Mouse (Mus musculus) heart, postnatal 0 days (tissue): ENCODE data around the gene Dad1. TPM values are rescaled to one million over a fixed set of nuclear protein-coding genes. Genes with fewer than 3 reads are reported as not detected.
A peak's percentile ranks its signal among the peaks of the same experiment; 100 is the strongest.

Experiments
- ATAC-seq: fragments of 200-750 bp; cut with Nextera tagmentation; 2 replicates; pipeline ENCODE4 v1.8.0; 2017; ENCODE audit warnings: low read depth, moderate number of reproducible peaks, moderate library complexity; ENCODE audit not compliant: insufficient read depth
- DNase-seq: peaks from one replicate; pipeline ENCODE4 v3.0.0-alpha.2; 2016; ENCODE audit warnings: low spot score
- H3K27ac ChIP-seq: fragments of 300-500 bp; sonication (generic); 2 replicates; pipeline ENCODE4 v1.5.1; 2014; ENCODE audit warnings: low read depth, mild to moderate bottlenecking
- H3K27me3 ChIP-seq: fragments of 300-500 bp; sonication (generic); 2 replicates; pipeline ENCODE4 v1.6.1; 2014; ENCODE audit warnings: low read length, mixed read lengths; ENCODE audit not compliant: control insufficient read depth, insufficient read depth
- H3K36me3 ChIP-seq: fragments of 300-500 bp; sonication (generic); replicated peaks from 2 replicates; pipeline ENCODE4 v1.6.1; 2014; ENCODE audit warnings: low read length, mixed read lengths; ENCODE audit not compliant: control insufficient read depth, insufficient read depth
- H3K4me1 ChIP-seq: fragments of 300-500 bp; sonication (generic); 2 replicates; pipeline ENCODE4 v1.6.1; 2014; ENCODE audit warnings: antibody characterized with exemption; ENCODE audit not compliant: control insufficient read depth, insufficient read depth
- H3K4me2 ChIP-seq: fragments of 300-500 bp; sonication (generic); 2 replicates; pipeline ENCODE4 v1.6.1; 2014; ENCODE audit warnings: low read depth, mild to moderate bottlenecking, low read length, moderate library complexity
- H3K4me3 ChIP-seq: fragments of 300-500 bp; sonication (generic); 2 replicates; pipeline ENCODE4 v1.5.1; 2014; ENCODE audit warnings: low read depth, low read length
- H3K9ac ChIP-seq: fragments of 300-500 bp; sonication (generic); replicated peaks from 2 replicates; pipeline ENCODE4 v1.6.1; 2014; ENCODE audit warnings: low read depth, low read length, mixed read lengths
- H3K9me3 ChIP-seq: fragments of 300-500 bp; sonication (generic); replicated peaks from 2 replicates; pipeline ENCODE4 v1.6.1; 2016; ENCODE audit warnings: low read length; ENCODE audit not compliant: control insufficient read depth
- CTCF ChIP-seq: IDR thresholded peaks from 2 replicates; pipeline ENCODE4 v1.5.1; 2016; ENCODE audit warnings: antibody characterized with exemption, control low read depth, low read depth
- EP300 ChIP-seq: IDR thresholded peaks from 2 replicates; pipeline ENCODE4 v1.6.1; 2016; ENCODE audit warnings: antibody characterized with exemption, low read depth
- WGBS: fragments of 180-500 bp; shearing (Covaris S2); extraction: QIAGEN DNeasy Blood & Tissue Kit; methylation state at CpG from one replicate; pipeline ENCODE4 v1.1.7; 2014; 5-methylcytosine and 5-hydroxymethylcytosine counted together
- polyA plus RNA-seq: library from polyadenylated mRNA; unstranded; fragments of >200 nt; fragmentation: Nextera tagmentation; extraction: Ambion mirVana; gene quantifications from 2 replicates; pipeline ENCODE4 v1.2.1, GENCODE M21; 2015
- total RNA-seq: library from RNA; depleted of rRNA; stranded (reverse); fragments of >200 nt; gene quantifications from 2 replicates; pipeline ENCODE4 v1.2.3, GENCODE M21; 2014; ENCODE audit warnings: low replicate concordance

Gene Dad1
- total and polyA plus RNA-seq, 2 experiments from 2014 or later: 313 to 389 TPM

- H3K9ac ChIP-seq: no peak overlapping the region
- no peaks in the 10 kb centered on the region; the same call in 1 of the 2 replicates for H3K9me3 ChIP-seq
- H3K36me3 ChIP-seq: peaks cover 32% of the 10 kb centered on the region
- TF ChIP-seq EP300: no peak
- TF ChIP-seq CTCF: no peak
- DNase-seq: no peak
- H3K4me2 ChIP-seq: no peak overlapping the region
- WGBS: 85% methylated on average over 3 of the region's 3 CpGs
- no peak overlapping the region for H3K4me3 ChIP-seq
- H3K27me3 ChIP-seq: no peaks in the 10 kb centered on the region
- ATAC-seq: no peak
- peaks cover 7% of the 10 kb centered on the region for H3K4me1 ChIP-seq
- no peak overlapping the region for H3K27ac ChIP-seq
Observed at GRCm38 (mm10) chr14:54246232-54246631, 7.7 kb downstream of the Dad1 start.

GRCm38 (mm10) chr14:54244183-54244582, 9.7 kb downstream of the Dad1 start:
- DNase-seq (peak; percentile 62), ATAC-seq (peak; percentile 72; the same call in 1 of the 2 replicates)
- TF ChIP-seq CTCF (no peak), EP300 (no peak)
- H3K36me3 ChIP-seq: peaks cover 46% of the 10 kb centered on the region
- no peak overlapping the region for H3K9ac ChIP-seq
- whole genome bisulfite sequencing: 37% methylated on average over 3 of the region's 3 CpGs
- peak overlapping the region; percentile 36 for H3K27ac ChIP-seq
- H3K4me1 ChIP-seq: peaks cover 4% of the 10 kb centered on the region
- no peak overlapping the region for H3K4me3 ChIP-seq
- no peak overlapping the region for H3K4me2 ChIP-seq
- no peaks in the 10 kb centered on the region for H3K27me3 ChIP-seq
- no peaks in the 10 kb centered on the region; the same call in 1 of the 2 replicates for H3K9me3 ChIP-seq

DNA sequence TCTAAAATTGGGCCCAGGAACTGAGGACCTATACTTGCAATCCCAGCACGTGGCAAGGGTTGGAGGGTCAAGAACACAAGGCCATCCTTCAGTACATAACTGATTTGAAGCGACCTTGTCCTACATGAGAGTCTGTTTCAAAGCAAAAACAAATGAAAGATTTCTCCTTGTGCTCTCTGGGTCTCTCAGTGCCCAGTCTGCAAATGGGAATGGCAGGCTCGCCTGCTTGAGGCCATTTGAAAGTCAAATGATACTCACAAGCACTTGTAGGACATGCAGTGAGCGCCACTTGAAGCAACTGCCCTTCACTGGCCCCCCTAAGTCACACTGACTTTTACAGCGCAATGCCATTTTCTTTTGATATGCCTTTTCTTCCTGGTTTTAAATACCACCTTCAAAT, 13.4 kb downstream of the Dad1 start:
- H3K4me3 ChIP-seq: no peak overlapping the region
- TF ChIP-seq CTCF (no peak), EP300 (no peak)
- ATAC-seq (no peak), DNase-seq (no peak)
- no peaks in the 10 kb centered on the region for H3K27me3 ChIP-seq
- H3K4me1 ChIP-seq: peaks cover 4% of the 10 kb centered on the region
- peak overlapping the region; percentile 8; the same call in 1 of the 2 replicates for H3K27ac ChIP-seq
- H3K4me2 ChIP-seq: no peak overlapping the region
- WGBS: 58% methylated on average over 5 of the region's 5 CpGs
- peaks cover 36% of the 10 kb centered on the region for H3K36me3 ChIP-seq
- no peaks in the 10 kb centered on the region; the same call in 1 of the 2 replicates for H3K9me3 ChIP-seq
- H3K9ac ChIP-seq: no peak overlapping the region

DNA sequence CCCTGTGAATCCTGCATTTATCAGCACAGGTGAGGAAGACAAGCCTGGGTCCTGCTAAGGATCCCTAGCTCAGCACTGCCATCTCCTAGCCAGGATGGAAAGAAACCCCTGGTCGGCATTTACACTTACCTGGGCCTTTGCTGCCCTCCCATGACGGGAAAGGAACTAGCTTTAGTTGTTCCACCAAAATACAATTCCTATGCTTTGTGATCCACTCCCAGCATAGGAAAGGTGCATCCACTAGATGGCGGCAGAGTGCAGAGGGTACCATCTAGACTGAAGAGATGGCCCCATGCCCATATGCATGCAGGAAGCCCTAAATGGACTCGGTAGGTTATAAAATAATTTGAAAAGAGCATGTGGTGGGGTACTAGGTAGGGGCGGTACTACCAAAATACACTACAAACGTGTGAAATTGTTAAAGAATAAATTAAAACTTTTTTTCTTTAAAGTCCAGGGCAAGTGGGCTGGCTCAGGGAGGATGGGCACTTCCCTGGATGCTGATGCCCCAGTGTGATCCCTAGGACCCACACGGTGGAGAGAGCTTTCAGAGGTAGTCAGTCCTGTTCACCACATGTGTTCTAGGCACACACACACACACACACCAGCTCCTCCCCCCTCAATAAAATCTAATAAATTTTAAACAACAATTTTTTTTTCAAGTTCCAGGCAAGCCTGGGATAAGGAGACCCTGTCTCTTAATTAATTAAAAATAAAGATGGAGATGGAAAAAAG, 14.7 kb downstream of the Dad1 start:
- TF ChIP-seq EP300: no peak
- TF ChIP-seq CTCF: peak; percentile 98
- Histone ChIP-seq H3K27ac (no peak overlapping the region), H3K4me2 (no peak overlapping the region), H3K36me3 (peaks cover 36% of the 10 kb centered on the region), H3K4me1 (peaks cover 13% of the 10 kb centered on the region), H3K4me3 (no peak overlapping the region), H3K9ac (no peak overlapping the region), H3K27me3 (no peaks in the 10 kb centered on the region), H3K9me3 (no peaks in the 10 kb centered on the region; the same call in 1 of the 2 replicates)
- WGBS: 15% methylated on average over 7 of the region's 7 CpGs
- DNase-seq (peak; percentile 83), ATAC-seq (peak; percentile 66)

- TF ChIP-seq EP300 (no peak), CTCF (no peak)
- ATAC-seq: no peak
- WGBS: 89% methylated on average over 5 of the region's 5 CpGs
Observed at GRCm38 (mm10) chr14:54236881-54237280, 17.0 kb downstream of the Dad1 start.

More at GRCm38 (mm10) chr14:54236881-54237280, 17.0 kb downstream of the Dad1 start:
- Histone ChIP-seq H3K9ac (no peak overlapping the region), H3K9me3 (no peaks in the 10 kb centered on the region; the same call in 1 of the 2 replicates), H3K4me2 (no peak overlapping the region), H3K4me3 (no peak overlapping the region), H3K36me3 (peaks cover 24% of the 10 kb centered on the region), H3K27ac (no peak overlapping the region), H3K4me1 (peaks cover 25% of the 10 kb centered on the region), H3K27me3 (no peaks in the 10 kb centered on the region)
- DNase-seq: no peak
